Mouse (Mus musculus): Measurements from ENCODE around the gene Mvp. TPM values are rescaled to one million over a fixed set of nuclear protein-coding genes. Genes with fewer than 3 reads are reported as not detected.

Mvp gene
- polyA plus RNA-seq, 1 experiment = 4.3 TPM

- peak; percentile 55 for DNase-seq (ENCODE audit: low read depth)
- TF ChIP-seq CTCF (IDR thresholded peaks at IDR 0.05; ENCODE audit: borderline replicate concordance, extremely low read depth, insufficient read depth, insufficient read length) = peak; percentile 60
- no peak for TF ChIP-seq POLR2A (IDR thresholded peaks at IDR 0.05; ENCODE audit: borderline replicate concordance, extremely low read depth, insufficient read depth, insufficient read length, poor library complexity, severe bottlenecking)
These were observed 67.9 kb downstream of the Mvp start for GRCm38 (mm10) chr7:126946530-126946929.

- TF ChIP-seq CTCF (IDR thresholded peaks at IDR 0.05; ENCODE audit: borderline replicate concordance, extremely low read depth, insufficient read depth, insufficient read length) = no peak
- no peak for TF ChIP-seq POLR2A (IDR thresholded peaks at IDR 0.05; ENCODE audit: borderline replicate concordance, extremely low read depth, insufficient read depth, insufficient read length, poor library complexity, severe bottlenecking)
These were observed 72.6 kb downstream of the Mvp start for GRCm38 (mm10) chr7:126941801-126942200.

GRCm38 (mm10) chr7:126941171-126941570 lies 73.2 kb downstream of the Mvp start:
- DNase-seq (ENCODE audit: low read depth) = no peak
- TF ChIP-seq CTCF (IDR thresholded peaks at IDR 0.05; ENCODE audit: borderline replicate concordance, extremely low read depth, insufficient read depth, insufficient read length) (no peak), POLR2A (IDR thresholded peaks at IDR 0.05; ENCODE audit: borderline replicate concordance, extremely low read depth, insufficient read depth, insufficient read length, poor library complexity, severe bottlenecking) (no peak)

More at GRCm38 (mm10) chr7:126941801-126942200, 72.6 kb downstream of the Mvp start:
- peak; percentile 40 for DNase-seq (ENCODE audit: low read depth)

Other genes with a start within 250 kb of the Mvp start
- gene Gdpd3, start 248.3 kb downstream of the Mvp start, polyA plus RNA-seq (2012; rRNA removed) = 9.2 and 14.6 TPM in 2 replicates
- gene Ypel3, start 237.7 kb downstream of the Mvp start, polyA plus RNA-seq (2012; rRNA removed) = 181 and 258 TPM in 2 replicates
- 1.6 and 2.3 TPM in 2 replicates for gene Tbx6, start 233.1 kb downstream of the Mvp start, polyA plus RNA-seq (2012; rRNA removed)
- 219 and 232 TPM in 2 replicates for gene Ppp4c, start 222.1 kb downstream of the Mvp start, polyA plus RNA-seq (2012; rRNA removed)
- 199 and 224 TPM in 2 replicates for gene Fam57b, start 217.0 kb downstream of the Mvp start, polyA plus RNA-seq (2012; rRNA removed)
- gene 4930451I11Rik, start 183.0 kb downstream of the Mvp start, polyA plus RNA-seq (2012; rRNA removed) = not detected in 2 replicates
- 11.8 and 13.2 TPM in 2 replicates for gene Doc2a, start 167.2 kb downstream of the Mvp start, polyA plus RNA-seq (2012; rRNA removed)
- gene Hirip3, start 152.6 kb downstream of the Mvp start, polyA plus RNA-seq (2012; rRNA removed) = 48.6 and 65.1 TPM in 2 replicates
- 86.9 and 99.3 TPM in 2 replicates for gene Ino80e, start 152.2 kb downstream of the Mvp start, polyA plus RNA-seq (2012; rRNA removed)
- gene Taok2, start 129.9 kb downstream of the Mvp start, polyA plus RNA-seq (2012; rRNA removed) = 101 and 131 TPM in 2 replicates
- 28.3 and 36.8 TPM in 2 replicates for gene Tmem219, start 91.7 kb downstream of the Mvp start, polyA plus RNA-seq (2012; rRNA removed)
- gene Kctd13, start 85.7 kb downstream of the Mvp start, polyA plus RNA-seq (2012; rRNA removed) = 91.1 and 108 TPM in 2 replicates
- 21.0 and 21.2 TPM in 2 replicates for gene Asphd1, start 65.0 kb downstream of the Mvp start, polyA plus RNA-seq (2012; rRNA removed)
- gene Sez6l2, start 64.1 kb downstream of the Mvp start, polyA plus RNA-seq (2012; rRNA removed) = 84.2 and 129 TPM in 2 replicates
- gene Cdipt, start 38.7 kb downstream of the Mvp start, polyA plus RNA-seq (2012; rRNA removed) = 153 and 166 TPM in 2 replicates
- 0.59 and 1.0 TPM in 2 replicates for gene Cdiptos, start 38.5 kb downstream of the Mvp start, polyA plus RNA-seq (2012; rRNA removed)
- 1.0 and 1.2 TPM in 2 replicates for gene Pagr1b, start 1.9 kb upstream of the Mvp start, polyA plus RNA-seq (2012; rRNA removed)
- gene Pagr1a, start 2.7 kb upstream of the Mvp start, polyA plus RNA-seq (2012; rRNA removed) = 13.0 and 24.4 TPM in 2 replicates
- gene Gm42742, start 6.5 kb upstream of the Mvp start, polyA plus RNA-seq (2012; rRNA removed) = 77.9 and 87.6 TPM in 2 replicates
- 71.4 and 81.2 TPM in 2 replicates for gene Prrt2, start 6.6 kb upstream of the Mvp start, polyA plus RNA-seq (2012; rRNA removed)
- 350 and 352 TPM in 2 replicates for gene Maz, start 12.4 kb upstream of the Mvp start, polyA plus RNA-seq (2012; rRNA removed)
- gene Kif22, start 27.9 kb upstream of the Mvp start, polyA plus RNA-seq (2012; rRNA removed) = 25.5 and 42.0 TPM in 2 replicates
- 0.21 TPM in 1 of 2 replicates, not detected in the other for gene Zg16, start 72.7 kb upstream of the Mvp start, polyA plus RNA-seq (2012; rRNA removed)
- gene AI467606, start 76.7 kb upstream of the Mvp start, polyA plus RNA-seq (2012; rRNA removed) = 1.5 and 2.1 TPM in 2 replicates
- 0.75 and 0.76 TPM in 2 replicates for gene Qprt, start 107.6 kb upstream of the Mvp start, polyA plus RNA-seq (2012; rRNA removed)
- gene Spn, start 123.2 kb upstream of the Mvp start, polyA plus RNA-seq (2012; rRNA removed) = 0.09 and 0.10 TPM in 2 replicates
- gene Cd2bp2, start 181.4 kb upstream of the Mvp start, polyA plus RNA-seq (2012; rRNA removed) = 108 and 117 TPM in 2 replicates
- gene Tbc1d10b, start 193.8 kb upstream of the Mvp start, polyA plus RNA-seq (2012; rRNA removed) = 54.2 and 66.1 TPM in 2 replicates
- 5.8 and 8.9 TPM in 2 replicates for gene Mylpf, start 194.3 kb upstream of the Mvp start, polyA plus RNA-seq (2012; rRNA removed)
- gene Zfp553, start 218.4 kb upstream of the Mvp start, polyA plus RNA-seq (2012; rRNA removed) = 38.5 and 38.9 TPM in 2 replicates
- 19.4 and 22.6 TPM in 2 replicates for gene Sept1, start 218.5 kb upstream of the Mvp start, polyA plus RNA-seq (2012; rRNA removed)
- 88.1 and 118 TPM in 2 replicates for gene Zfp771, start 229.7 kb upstream of the Mvp start, polyA plus RNA-seq (2012; rRNA removed)
- gene Dctpp1, start 246.1 kb upstream of the Mvp start, polyA plus RNA-seq (2012; rRNA removed) = 82.3 and 131 TPM in 2 replicates